Mouse (Mus musculus): Measurements from ENCODE around the gene Rab25.

The Rab25 gene

GRCm38 (mm10) chr3:88510421-88511289 is 37.4 kb downstream of the Rab25 start:
- TF ChIP-seq GATA4 (IDR thresholded peaks at IDR 0.05; ENCODE audit: insufficient replicate concordance, low read length), result no peak

DNA sequence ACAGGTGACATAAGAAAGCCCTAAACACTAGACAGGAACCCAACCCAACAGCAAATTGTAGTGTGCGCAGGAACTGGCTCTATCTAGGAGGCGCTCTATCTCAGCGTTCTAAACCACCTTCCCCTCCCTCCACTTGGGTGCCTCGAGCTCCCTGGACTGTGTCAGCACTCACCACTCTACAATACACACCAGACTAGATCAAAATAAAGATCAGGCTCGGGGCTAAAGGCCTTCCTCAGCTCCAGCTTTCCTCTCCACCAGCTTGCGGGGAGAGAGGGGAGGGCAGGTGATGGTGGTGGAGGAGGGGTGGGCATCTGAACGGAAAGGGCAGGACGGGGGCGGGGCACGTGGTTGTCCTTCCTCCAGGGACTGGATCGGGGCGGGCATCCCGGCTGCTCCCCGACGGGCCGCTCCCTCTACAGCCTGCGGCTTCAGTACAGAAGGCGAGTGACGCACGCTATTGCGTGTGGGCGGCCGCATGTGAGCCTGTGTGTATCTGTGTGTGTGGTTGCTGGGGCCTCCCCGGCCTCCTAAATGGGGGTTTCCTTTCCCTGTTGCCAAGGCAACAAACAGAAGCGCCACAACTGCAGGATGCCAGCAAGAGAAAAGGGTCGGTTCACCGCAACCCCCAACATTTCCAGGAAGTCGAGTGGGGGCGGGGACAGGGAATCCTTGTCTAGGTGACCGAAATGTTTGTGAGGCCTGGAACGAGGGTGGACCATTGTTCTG is 38.2 kb downstream of the Rab25 start, which contains the start of gene Lmna:
Lmna (minus strand) TSS at position 265 of the 729 bp plus-strand sequence.
- TF ChIP-seq GATA4 (IDR thresholded peaks at IDR 0.05; ENCODE audit: insufficient replicate concordance, low read length), result no peak

DNA sequence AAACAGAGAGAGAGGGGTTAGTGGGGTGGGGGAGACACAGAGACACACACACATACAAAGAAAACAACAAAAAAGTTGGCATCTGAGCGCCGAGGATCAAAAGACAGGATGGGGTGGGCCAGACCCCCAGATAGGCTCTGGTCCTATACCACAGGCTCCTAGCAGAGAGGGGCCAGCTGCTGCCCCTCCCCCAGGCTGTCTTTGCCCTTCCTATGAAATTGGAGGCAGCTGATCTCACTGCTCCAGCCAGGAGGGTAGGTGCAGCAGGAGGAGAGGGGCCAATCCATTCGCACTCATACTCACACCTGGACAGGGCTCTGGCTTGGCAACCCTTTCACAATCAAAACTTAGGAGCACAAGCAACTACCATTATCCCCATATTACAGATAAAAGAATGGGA is 38.9 kb downstream of the Rab25 start:
- no peak for TF ChIP-seq GATA4 (IDR thresholded peaks at IDR 0.05; ENCODE audit: insufficient replicate concordance, low read length)

DNA sequence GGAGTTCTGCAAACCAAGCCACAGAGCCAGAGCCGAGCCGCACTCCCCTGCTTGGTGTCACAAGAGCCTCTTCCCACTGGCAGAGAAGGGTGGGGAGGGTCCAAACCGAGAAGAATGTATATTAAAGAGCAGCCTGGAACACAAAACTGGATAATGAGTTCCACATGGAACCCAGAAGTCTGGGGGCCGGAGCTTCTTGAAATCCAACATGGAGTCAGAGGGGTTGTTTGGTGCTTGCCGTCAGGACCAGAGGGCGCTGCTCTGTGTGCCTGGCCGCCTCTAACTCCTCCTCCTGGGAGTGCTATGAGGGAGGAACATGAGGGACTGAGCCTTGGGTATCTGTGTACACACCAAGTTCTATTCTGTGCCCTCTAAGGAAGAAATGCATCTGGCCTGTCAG is 42.3 kb downstream of the Rab25 start:
- TF ChIP-seq GATA4 (IDR thresholded peaks at IDR 0.05; ENCODE audit: insufficient replicate concordance, low read length), result no peak

- TF ChIP-seq GATA4 (IDR thresholded peaks at IDR 0.05; ENCODE audit: insufficient replicate concordance, low read length), result no peak
Measured at GRCm38 (mm10) chr3:88505081-88505480, 43.0 kb downstream of the Rab25 start.

GRCm38 (mm10) chr3:88503881-88504746 is 44.0 kb downstream of the Rab25 start:
- TF ChIP-seq GATA4 (IDR thresholded peaks at IDR 0.05; ENCODE audit: insufficient replicate concordance, low read length), result no peak

DNA sequence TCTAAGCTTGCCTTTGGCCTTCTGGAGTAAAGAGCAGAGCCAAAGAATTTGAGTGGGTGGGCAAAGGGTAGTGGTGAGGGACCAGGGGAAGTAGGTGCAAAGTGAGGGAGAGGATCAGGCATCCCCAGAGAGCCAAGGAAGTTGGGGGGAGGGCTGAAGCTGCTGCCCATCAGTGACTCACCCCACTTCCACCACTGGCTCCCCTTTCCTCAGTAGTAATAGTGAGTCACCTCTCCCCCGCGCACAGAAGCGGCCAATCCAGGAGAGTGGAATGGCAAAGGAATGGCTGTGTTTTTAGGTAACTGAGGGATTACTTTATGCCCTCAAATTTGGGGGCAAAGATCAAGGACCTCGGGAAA is 44.6 kb downstream of the Rab25 start:
- no peak for TF ChIP-seq GATA4 (IDR thresholded peaks at IDR 0.05; ENCODE audit: insufficient replicate concordance, low read length)

DNA sequence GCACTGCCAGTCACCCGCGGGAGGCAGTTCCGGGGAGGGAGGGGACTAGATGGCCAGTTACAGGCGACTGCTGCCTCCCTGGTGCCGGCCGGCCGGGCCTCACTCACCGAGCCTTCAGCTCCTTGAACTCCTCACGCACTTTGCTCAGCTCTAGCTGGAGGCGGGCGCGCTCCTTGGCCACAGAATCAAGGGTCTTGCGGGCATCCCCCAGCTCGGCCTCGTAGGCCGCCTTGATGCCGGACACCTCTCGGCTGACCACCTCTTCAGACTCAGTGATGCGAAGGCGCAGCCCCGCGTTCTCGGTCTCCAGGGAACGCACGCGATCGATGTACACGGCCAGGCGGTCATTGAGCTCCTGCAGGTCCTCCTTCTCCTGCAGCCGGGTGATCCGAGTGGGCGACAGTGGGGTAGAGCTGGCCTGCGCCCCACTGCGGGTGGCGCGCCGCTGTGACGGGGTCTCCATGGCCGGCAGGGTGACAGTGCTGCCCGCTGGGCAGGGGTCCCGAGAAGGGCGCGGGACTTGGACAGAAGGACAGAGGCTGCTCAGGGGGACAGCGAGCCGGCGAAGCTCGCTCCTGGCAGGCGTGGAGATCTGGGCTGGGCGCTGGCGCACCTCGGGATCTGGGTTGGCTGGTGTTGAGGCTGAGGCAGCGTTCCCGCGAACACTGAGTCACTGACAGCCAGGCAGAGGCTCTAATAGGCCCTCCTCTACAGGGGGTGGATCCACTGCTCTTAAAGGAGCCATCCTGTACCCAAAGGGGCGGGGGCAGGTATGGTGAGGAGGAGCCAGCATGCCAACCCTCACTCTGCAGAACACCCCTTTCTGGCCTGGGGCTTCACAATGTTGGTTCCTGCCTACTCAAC is 45.2 kb downstream of the Rab25 start:
- peak; percentile 2; the same call in 1 of the 2 replicates for TF ChIP-seq GATA4 (IDR thresholded peaks at IDR 0.05; ENCODE audit: insufficient replicate concordance, low read length)

DNA sequence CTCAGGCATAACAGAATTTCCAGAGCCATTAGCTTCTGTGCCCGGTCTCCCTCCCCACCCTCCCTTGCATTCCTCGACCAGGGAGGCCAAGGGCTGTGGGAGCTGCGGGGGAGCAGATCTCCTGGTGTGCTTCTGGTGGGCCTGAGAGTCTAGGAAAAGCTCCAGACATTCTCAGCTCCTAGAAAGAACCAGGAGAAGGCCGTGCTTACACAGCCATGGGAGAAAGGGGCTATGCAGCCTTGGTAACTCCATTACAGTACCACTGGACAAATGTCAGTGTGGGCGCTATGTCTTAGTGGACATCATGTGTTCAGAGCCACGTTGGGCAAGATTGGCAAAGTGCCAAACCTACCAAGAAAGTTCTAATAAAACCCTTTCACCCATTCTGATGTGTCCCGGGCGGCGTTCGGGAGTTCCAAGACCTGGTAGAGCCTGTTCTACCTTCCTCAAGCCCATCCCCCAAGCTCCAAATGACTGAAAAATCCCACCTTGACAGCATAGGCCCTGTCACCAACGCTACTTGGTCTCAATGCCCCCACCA is 46.0 kb downstream of the Rab25 start:
- TF ChIP-seq GATA4 (IDR thresholded peaks at IDR 0.05; ENCODE audit: insufficient replicate concordance, low read length), result no peak

DNA sequence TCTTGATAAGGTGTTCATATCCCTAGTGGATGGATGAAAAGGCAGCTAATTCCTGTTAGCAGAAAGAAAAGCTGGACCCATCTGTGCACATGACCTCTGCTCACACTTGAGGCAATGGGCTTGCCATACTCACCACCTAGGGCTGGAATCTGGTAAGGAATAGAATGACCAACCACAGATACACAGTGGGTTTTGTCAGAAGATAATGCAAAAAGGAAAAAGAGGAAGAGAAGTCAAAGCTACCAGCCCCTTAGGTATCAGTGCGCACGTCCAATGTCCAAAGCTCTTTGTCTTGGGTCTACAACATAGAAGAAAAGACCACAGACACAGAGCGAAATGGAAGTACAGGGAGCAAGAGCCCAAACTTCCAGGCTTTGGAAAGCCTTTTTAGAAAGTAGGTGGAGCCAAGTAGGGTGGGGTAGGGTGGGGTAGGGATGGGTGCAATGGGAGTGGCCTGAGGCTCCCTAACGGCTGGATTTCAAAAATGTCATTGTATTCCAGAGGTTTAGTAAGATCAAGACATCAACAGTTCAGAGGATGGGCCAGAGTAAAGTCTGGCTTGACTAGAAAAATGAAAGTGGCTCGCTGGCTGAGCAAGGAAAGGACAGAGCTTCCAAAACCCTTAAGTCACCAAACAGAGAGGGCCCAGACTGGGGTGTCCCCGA is 46.6 kb downstream of the Rab25 start:
- no peak for TF ChIP-seq GATA4 (IDR thresholded peaks at IDR 0.05; ENCODE audit: insufficient replicate concordance, low read length)

GRCm38 (mm10) chr3:88500655-88501365 is 47.3 kb downstream of the Rab25 start:
- TF ChIP-seq GATA4 (IDR thresholded peaks at IDR 0.05; ENCODE audit: insufficient replicate concordance, low read length), result no peak

DNA sequence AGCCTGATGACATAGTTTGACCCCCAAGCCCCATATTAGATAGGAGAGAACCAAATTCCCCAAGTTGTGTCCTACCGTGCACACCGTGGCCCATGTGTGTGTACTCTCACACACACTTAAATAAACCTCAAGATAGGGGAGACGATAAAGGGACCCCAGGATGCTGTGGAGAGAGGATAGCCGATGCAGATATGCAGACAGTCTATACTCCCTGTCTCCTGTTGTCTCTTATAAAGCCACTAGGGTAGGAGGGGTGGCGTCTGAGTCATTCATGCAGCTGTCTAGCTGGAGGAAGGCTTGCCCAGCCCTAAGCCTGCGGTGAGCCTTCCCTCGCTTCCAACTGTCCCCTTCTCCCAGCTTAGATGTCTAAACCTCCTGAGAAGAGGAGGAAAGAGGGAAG is 48.0 kb downstream of the Rab25 start:
- TF ChIP-seq GATA4 (IDR thresholded peaks at IDR 0.05; ENCODE audit: insufficient replicate concordance, low read length), result no peak

DNA sequence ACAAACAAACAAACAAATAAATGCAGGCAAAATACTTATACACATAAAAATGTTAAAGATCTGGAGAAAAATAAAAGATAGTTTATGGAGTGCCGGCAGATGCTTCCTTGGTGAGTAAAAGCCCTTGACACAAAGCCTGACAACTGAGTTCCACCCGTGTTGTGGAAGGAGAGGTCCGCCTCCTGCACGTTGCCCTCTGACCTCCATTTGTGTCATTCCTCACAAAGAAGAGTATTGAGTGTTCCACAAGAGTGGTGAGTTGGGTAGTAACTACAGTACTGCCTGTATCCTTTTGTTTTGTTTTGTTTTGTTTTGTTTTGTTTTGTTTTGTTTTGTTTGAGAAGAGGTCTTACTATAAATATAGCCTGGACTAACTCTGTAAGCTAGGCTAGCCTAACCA is 48.5 kb downstream of the Rab25 start:
- TF ChIP-seq GATA4 (IDR thresholded peaks at IDR 0.05; ENCODE audit: insufficient replicate concordance, low read length), result no peak
